Mouse (Mus musculus) ES-Bruce4 (cell line): ENCODE results near the gene Evi2a.

Experiments used
- EP300 ChIP-seq: IDR thresholded peaks from 2 replicates; pipeline ENCODE4 v1.6.1; 2011; ENCODE audit warnings: low read depth, low read length; ENCODE audit not compliant: insufficient read depth
- POLR2A ChIP-seq: IDR thresholded peaks from one replicate; pipeline ENCODE4 v1.8.1; 2011; ENCODE audit warnings: low read length; ENCODE audit not compliant: insufficient read depth

DNA sequence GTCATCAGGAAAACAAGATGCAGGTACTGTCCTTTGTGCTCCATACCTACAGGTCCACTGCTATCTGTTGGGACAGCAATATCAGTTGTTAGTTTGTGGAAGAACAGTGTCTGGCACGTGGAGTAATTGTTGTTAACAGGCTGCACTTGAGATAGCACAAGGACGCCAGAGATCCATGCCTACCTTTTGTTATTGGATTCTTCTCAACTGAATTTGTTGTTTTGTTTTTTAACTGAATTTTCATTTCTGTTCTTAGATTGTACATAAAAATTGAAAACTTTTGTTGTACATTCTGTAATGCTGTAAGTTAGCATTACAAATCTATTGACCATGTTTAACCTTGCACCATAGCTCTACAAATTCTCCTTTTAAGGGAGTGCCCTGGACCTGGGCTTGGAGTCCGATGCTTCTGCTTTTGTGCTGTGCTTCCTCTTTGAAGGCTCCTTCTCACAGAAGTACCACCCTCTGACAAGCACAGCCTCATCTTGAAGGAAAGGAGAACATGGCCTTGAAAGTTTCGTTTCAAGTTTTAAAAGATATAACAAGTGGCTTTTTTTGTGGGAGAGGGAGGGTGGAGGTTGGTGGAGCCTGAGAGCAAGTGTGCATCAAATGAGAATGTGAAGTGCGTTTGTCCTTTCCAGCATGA is 2.5 kb downstream of the Evi2a start:
- TF ChIP-seq POLR2A (no peak), EP300 (no peak)
